In the genomic region with DNA sequence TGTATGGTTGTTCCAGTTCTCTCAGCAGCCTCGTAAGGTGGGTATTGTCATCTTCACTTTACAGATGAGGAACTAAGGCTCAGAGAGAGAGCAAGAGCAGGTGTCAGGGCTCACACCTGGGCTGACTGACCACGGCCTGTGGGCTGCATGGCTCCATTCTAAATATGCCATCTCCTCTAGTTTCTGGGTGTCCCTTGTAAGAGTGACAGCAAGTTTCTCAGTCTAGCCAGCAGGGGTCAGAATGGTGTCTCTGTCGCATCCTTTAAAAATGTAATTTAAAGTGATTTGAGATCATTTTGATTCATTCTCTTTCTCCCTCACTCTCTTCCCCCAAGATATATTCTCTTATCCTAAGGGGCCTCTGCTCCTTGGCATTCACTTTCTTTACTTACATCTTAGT, we compare ENCODE assay signal across 10 mouse cellular contexts. TPM values are rescaled to one million over a fixed set of nuclear protein-coding genes. Genes with fewer than 3 reads are reported as not detected.
DNase-seq lines count a peak whose midpoint lies in the region; ATAC-seq and TF ChIP-seq lines count a peak whose summit lies in the region.
"Had no signal": no experiment of that assay in that cellular context is flagged by ENCODE, and none has a peak within 500 bp of the region (broad histone marks: within the 10 kb centered on the region; RNA-seq: fewer than 3 reads in every experiment).

No protein-coding gene starts in this region.

- H3K27me3 ChIP-seq in forebrain, postnatal 0 days (ENCODE audit: insufficient read depth, low read length): no peaks in the 10 kb centered on the region
- H3K27me3 ChIP-seq in forebrain, embryonic 10.5 days (ENCODE audit: poor library complexity, severe bottlenecking): no peaks in the 10 kb centered on the region
- no peaks in the 10 kb centered on the region for H3K27me3 ChIP-seq in liver, embryonic 14.5 days (ENCODE audit: control insufficient read depth, insufficient read depth, low read length)
- H3K27me3 ChIP-seq in limb, embryonic 10.5 days (ENCODE audit: low read depth, poor library complexity, severe bottlenecking): no peaks in the 10 kb centered on the region

- no peak overlapping the region for H3K4me2 ChIP-seq in forebrain, postnatal 0 days (ENCODE audit: low read depth)
- no peak overlapping the region for H3K4me2 ChIP-seq in liver, embryonic 14.5 days (ENCODE audit: low read depth)

- peaks cover 18% of the 10 kb centered on the region for H3K36me3 ChIP-seq in forebrain, postnatal 0 days (ENCODE audit: insufficient read depth)
- peaks cover 57% of the 10 kb centered on the region for H3K36me3 ChIP-seq in forebrain, embryonic 10.5 days (replicated peaks)
- no peaks in the 10 kb centered on the region for H3K36me3 ChIP-seq in liver, embryonic 14.5 days (replicated peaks; ENCODE audit: control insufficient read depth, insufficient read depth, low read depth)
- H3K36me3 ChIP-seq in limb, embryonic 10.5 days: peaks cover 63% of the 10 kb centered on the region

- WGBS in forebrain, postnatal 0 days: 77% methylated on average over 3 of the region's 3 CpGs
- WGBS in forebrain, embryonic 10.5 days: 80% methylated on average over 3 of the region's 3 CpGs
- 59% methylated on average over 3 of the region's 3 CpGs for WGBS in liver, embryonic 14.5 days (ENCODE audit: insufficient replicate concordance)
- 78% methylated on average over 3 of the region's 3 CpGs for WGBS in limb, embryonic 10.5 days

- ATAC-seq in forebrain, postnatal 0 days: peak; percentile 36; the same call in 1 of the 2 replicates
- no peak for ATAC-seq in liver, embryonic 14.5 days (ENCODE audit: insufficient read depth)
- peak; percentile 47 for ATAC-seq in CD4-positive, CD25-positive, alpha-beta regulatory T cell, adult 4 months

- H3K9ac ChIP-seq in forebrain, postnatal 0 days: no peak overlapping the region
- no peak overlapping the region for H3K9ac ChIP-seq in liver, embryonic 14.5 days (replicated peaks)

- H3K4me1 ChIP-seq in forebrain, postnatal 0 days (ENCODE audit: insufficient read depth): no peaks in the 10 kb centered on the region
- 0 out of 2 replicates have a peak, but pooled peaks cover 4% of the 10 kb centered on the region for H3K4me1 ChIP-seq in forebrain, embryonic 10.5 days
- no peaks in the 10 kb centered on the region for H3K4me1 ChIP-seq in liver, embryonic 14.5 days (replicated peaks; ENCODE audit: control insufficient read depth in 2 of 2, insufficient read depth in 2 of 2, low read length in 1 of 2)
- no peaks in the 10 kb centered on the region for H3K4me1 ChIP-seq in limb, embryonic 10.5 days
- H3K4me1 ChIP-seq: hindbrain, embryonic 10.5 days had no signal

- peak; percentile 68 for TF ChIP-seq CTCF in forebrain, postnatal 0 days (IDR thresholded peaks at IDR 0.05; ENCODE audit: low read depth)
- peak; percentile 47 for TF ChIP-seq CTCF in liver, embryonic 14.5 days (IDR thresholded peaks at IDR 0.05; ENCODE audit: low read depth)

- no peak for TF ChIP-seq EP300 in liver, embryonic 14.5 days (IDR thresholded peaks at IDR 0.05; ENCODE audit: low read depth)

- DNase-seq in forebrain, postnatal 0 days: peak; percentile 57
- no peak for DNase-seq in forebrain, embryonic 10.5 days (ENCODE audit: extremely low spot score, low spot score)
- no peak for DNase-seq in liver, embryonic 14.5 days (ENCODE audit: low read depth in 3 of 3, low spot score in 3 of 3)
- no peak for DNase-seq in liver
- DNase-seq in naive thymus-derived CD4-positive, alpha-beta T cell, adult 2 months (ENCODE audit: low read depth): peak; percentile 59
- DNase-seq in adrenal gland, adult (ENCODE audit: inconsistent age in 2 of 2, low spot score in 1 of 2): no peak
- no peak for DNase-seq in limb, embryonic 10.5 days (ENCODE audit: low spot score)
- DNase-seq: cerebellum, adult 11-12 months had no signal

- H3K27ac ChIP-seq in forebrain, postnatal 0 days (ENCODE audit: low read depth, low read length): no peak overlapping the region
- no peak overlapping the region for H3K27ac ChIP-seq in forebrain, embryonic 10.5 days
- no peak overlapping the region for H3K27ac ChIP-seq in liver, embryonic 14.5 days
- H3K27ac ChIP-seq in limb, embryonic 10.5 days: no peak overlapping the region
- H3K27ac ChIP-seq: hindbrain, embryonic 10.5 days had no signal

- H3K9me3 ChIP-seq in forebrain, postnatal 0 days (ENCODE audit: low read length): no peaks in the 10 kb centered on the region
- no peaks in the 10 kb centered on the region for H3K9me3 ChIP-seq in forebrain, embryonic 10.5 days
- no peaks in the 10 kb centered on the region for H3K9me3 ChIP-seq in liver, embryonic 14.5 days (ENCODE audit: control insufficient read depth, low read length)
- H3K9me3 ChIP-seq in limb, embryonic 10.5 days (replicated peaks): no peaks in the 10 kb centered on the region
- H3K9me3 ChIP-seq: hindbrain, embryonic 10.5 days had no signal

- no peak overlapping the region for H3K4me3 ChIP-seq in forebrain, postnatal 0 days (ENCODE audit: low read depth, low read length)
- no peak overlapping the region for H3K4me3 ChIP-seq in forebrain, embryonic 10.5 days
- no peak overlapping the region for H3K4me3 ChIP-seq in liver, embryonic 14.5 days (ENCODE audit: insufficient read depth in 1 of 2, low read depth in 2 of 2, low read length in 2 of 2)
- no peak overlapping the region for H3K4me3 ChIP-seq in limb, embryonic 10.5 days
- H3K4me3 ChIP-seq: hindbrain, embryonic 10.5 days had no signal

RNA-seq across cellular contexts. Expression of gene Skil, which starts 47.6 kb away (rescaled TPM):
- total RNA-seq in forebrain, postnatal 0 days (2014; rRNA removed): 46.2 and 51.3 TPM in 2 replicates
- polyA plus RNA-seq in forebrain, postnatal 0 days (2015; fragmentation: Nextera tagmentation; extraction: Ambion mirVana): 17.2 and 22.7 TPM in 2 replicates
- 24.2 and 25.5 TPM in 2 replicates for polyA plus RNA-seq in forebrain, embryonic 10.5 days (2016; fragmentation: Nextera tagmentation; extraction: Ambion mirVana)
- 1.6 and 2.7 TPM in 2 replicates for polyA plus RNA-seq in liver, embryonic 14.5 days (2012; rRNA removed)
- polyA plus RNA-seq in liver, embryonic 14.5 days (2014; fragmentation: Nextera tagmentation; extraction: Ambion mirVana): 4.2 and 4.3 TPM in 2 replicates
- 10 to 100 TPM; 60.4 to 66.0 TPM for polyA plus RNA-seq in CD4-positive, CD25-positive, alpha-beta regulatory T cell, adult 4 months (2017; shearing (Covaris generic))
- polyA plus RNA-seq in limb, embryonic 10.5 days (2016; fragmentation: Nextera tagmentation; extraction: Ambion mirVana): 22.3 and 28.9 TPM in 2 replicates

RNA-seq across cellular contexts. Expression of gene Prkci, which starts 51.7 kb away (rescaled TPM):
- 37.6 and 41.6 TPM in 2 replicates for total RNA-seq in forebrain, postnatal 0 days (2014; rRNA removed)
- polyA plus RNA-seq in forebrain, postnatal 0 days (2015; fragmentation: Nextera tagmentation; extraction: Ambion mirVana): 13.6 and 19.5 TPM in 2 replicates
- polyA plus RNA-seq in forebrain, embryonic 10.5 days (2016; fragmentation: Nextera tagmentation; extraction: Ambion mirVana): 37.7 and 39.2 TPM in 2 replicates
- 3.4 and 4.6 TPM in 2 replicates for polyA plus RNA-seq in liver, embryonic 14.5 days (2012; rRNA removed)
- polyA plus RNA-seq in liver, embryonic 14.5 days (2014; fragmentation: Nextera tagmentation; extraction: Ambion mirVana): 5.1 and 5.3 TPM in 2 replicates
- 1 to 10 TPM; 1.4 to 2.8 TPM for polyA plus RNA-seq in CD4-positive, CD25-positive, alpha-beta regulatory T cell, adult 4 months (2017; shearing (Covaris generic))
- 33.8 and 37.7 TPM in 2 replicates for polyA plus RNA-seq in limb, embryonic 10.5 days (2016; fragmentation: Nextera tagmentation; extraction: Ambion mirVana)

Comparison
In these comparisons a context has a peak if more than half of its experiments do, and no peak if none do; other contexts are left out.
1. DNase-seq: peak in forebrain, postnatal 0 days (single experiment) and naive thymus-derived CD4-positive, alpha-beta T cell, adult 2 months (single experiment); none in forebrain, embryonic 10.5 days (single experiment), liver, embryonic 14.5 days (0 of 3), liver (single experiment), adrenal gland, adult (0 of 2) and limb, embryonic 10.5 days (single experiment).